Mouse (Mus musculus) MEL (cell line): Measurements from ENCODE around the gene Tmem231. TPM values are rescaled to one million over a fixed set of nuclear protein-coding genes. Genes with fewer than 3 reads are reported as not detected.
A peak's percentile ranks its signal among the peaks of the same experiment; 100 is the strongest.

ENCODE experiments used
- DNase-seq: peaks from one replicate; pipeline ENCODE4 v3.0.0; 2011; ENCODE audit warnings: low read depth, low spot score
- H3K27ac ChIP-seq: 2 replicates; pipeline ENCODE4 v1.5.1; 2012; ENCODE audit warnings: low read depth, mild to moderate bottlenecking, control low read depth, low read length, moderate library complexity; ENCODE audit not compliant: control insufficient read depth
- H3K27me3 ChIP-seq, 2 experiments: fragments of 150-350 bp in 1 of 2; sonication (generic) in 1 of 2; 2 replicates each; pipeline ENCODE4 v1.6.1; 2012; ENCODE audit warnings: low read length in 2 of 2, mild to moderate bottlenecking in 2 of 2, improper control_type of control experiment in 1 of 2, moderate library complexity in 1 of 2; ENCODE audit not compliant: insufficient read depth in 2 of 2, control insufficient read depth in 1 of 2
- H3K36me3 ChIP-seq, 2 experiments: 2 replicates each; pipeline ENCODE4 v1.6.1; 2012 to 2014; ENCODE audit warnings: low read length in 2 of 2, improper control_type of control experiment in 1 of 2, inconsistent platforms in 1 of 2, mild to moderate bottlenecking in 1 of 2; ENCODE audit not compliant: insufficient read depth in 2 of 2, control insufficient read depth in 1 of 2
- H3K4me1 ChIP-seq, 2 experiments: fragments of 150-350 bp in 1 of 2; sonication (generic) in 1 of 2; 2 replicates each; pipeline ENCODE4 v1.6.1; 2012; ENCODE audit warnings: low read length in 2 of 2, improper control_type of control experiment in 1 of 2, mild to moderate bottlenecking in 1 of 2; ENCODE audit not compliant: insufficient read depth in 2 of 2, control insufficient read depth in 1 of 2
- H3K4me3 ChIP-seq, 2 experiments: fragments of 150-350 bp in 1 of 2; sonication (generic) in 1 of 2; 2 replicates each; pipeline ENCODE4 v1.5.1; 2012; ENCODE audit warnings: low read depth in 2 of 2, low read length in 2 of 2, mild to moderate bottlenecking in 2 of 2, moderate library complexity in 2 of 2, control low read depth in 1 of 2, improper control_type of control experiment in 1 of 2; ENCODE audit not compliant: control insufficient read depth in 1 of 2, insufficient read depth in 1 of 2
- H3K79me2 ChIP-seq: 2 replicates; pipeline ENCODE4 v1.6.1; 2012; ENCODE audit warnings: mild to moderate bottlenecking, low read length, moderate library complexity; ENCODE audit not compliant: control insufficient read depth, poor library complexity, insufficient read depth
- H3K9ac ChIP-seq: 2 replicates; pipeline ENCODE4 v1.6.1; 2012; ENCODE audit warnings: low read depth, mild to moderate bottlenecking, control low read depth, low read length, moderate library complexity; ENCODE audit not compliant: control insufficient read depth, poor library complexity, severe bottlenecking
- H3K9me3 ChIP-seq: fragments of 150-350 bp; sonication (generic); replicated peaks from 2 replicates; pipeline ENCODE4 v1.6.1; 2012; ENCODE audit warnings: mild to moderate bottlenecking, low read length, improper control_type of control experiment, moderate library complexity; ENCODE audit not compliant: insufficient read depth
- BHLHE40 ChIP-seq: IDR thresholded peaks from 2 replicates; pipeline ENCODE4 v1.6.1; 2012; ENCODE audit warnings: low read depth, mild to moderate bottlenecking, inconsistent platforms, low read length, improper control_type of control experiment, borderline replicate concordance
- CHD1 ChIP-seq: IDR thresholded peaks from 2 replicates; pipeline ENCODE4 v1.6.1; 2012; ENCODE audit warnings: low read depth, mild to moderate bottlenecking, inconsistent platforms, low read length, improper control_type of control experiment
- CTCF ChIP-seq, 3 experiments: IDR thresholded peaks in 2 of 3; conservative IDR thresholded peaks in 1 of 3; 2 replicates each; pipeline ENCODE4 v1.5.1; 2011 to 2012; ENCODE audit warnings: low read length in 3 of 3, low read depth in 2 of 3, mild to moderate bottlenecking in 2 of 3, improper control_type of control experiment in 1 of 3, inconsistent platforms in 1 of 3, mixed read lengths in 1 of 3, moderate library complexity in 1 of 3; ENCODE audit not compliant: control insufficient read depth in 1 of 3, insufficient read depth in 1 of 3, poor library complexity in 1 of 3, severe bottlenecking in 1 of 3
- E2F4 ChIP-seq: IDR thresholded peaks from 2 replicates; pipeline ENCODE4 v1.6.1; 2011; ENCODE audit warnings: low read depth, low read length, improper control_type of control experiment, borderline replicate concordance
- EP300 ChIP-seq, 2 experiments: IDR thresholded peaks; 2 replicates each; pipeline ENCODE4 v1.6.1; 2011; ENCODE audit warnings: improper control_type of control experiment in 2 of 2, low read length in 2 of 2, low read depth in 1 of 2, mild to moderate bottlenecking in 1 of 2
- ETS1 ChIP-seq: IDR thresholded peaks from 2 replicates; pipeline ENCODE4 v1.6.1; 2012; ENCODE audit warnings: low read depth, mild to moderate bottlenecking, inconsistent platforms, low read length, improper control_type of control experiment, moderate library complexity
- GATA1 ChIP-seq: IDR thresholded peaks from 2 replicates; pipeline ENCODE4 v1.6.1; 2011; ENCODE audit warnings: low read depth, low read length, improper control_type of control experiment
- JUND ChIP-seq: IDR thresholded peaks from 2 replicates; pipeline ENCODE4 v1.6.1; 2011; ENCODE audit warnings: low read depth, mild to moderate bottlenecking, improper control_type of control experiment, low read length
- KAT2A ChIP-seq: conservative IDR thresholded peaks from 2 replicates; pipeline ENCODE4 v1.6.1; 2012; ENCODE audit warnings: low read depth, low read length, improper control_type of control experiment, inconsistent platforms
- MAFK ChIP-seq: IDR thresholded peaks from 2 replicates; pipeline ENCODE4 v1.6.1; 2011; ENCODE audit warnings: low read depth, mild to moderate bottlenecking, low read length, improper control_type of control experiment, borderline replicate concordance
- MAZ ChIP-seq: IDR thresholded peaks from 2 replicates; pipeline ENCODE4 v1.6.1; 2012; ENCODE audit warnings: low read depth, mild to moderate bottlenecking, inconsistent platforms, low read length, improper control_type of control experiment
- MEF2A ChIP-seq: IDR thresholded peaks from 2 replicates; pipeline ENCODE4 v1.6.1; 2014; ENCODE audit warnings: low read depth, mild to moderate bottlenecking, inconsistent platforms, low read length, improper control_type of control experiment; ENCODE audit not compliant: poor library complexity, insufficient replicate concordance, severe bottlenecking; ENCODE audit errors: extremely low read depth
- MXI1 ChIP-seq: IDR thresholded peaks from 2 replicates; pipeline ENCODE4 v1.6.1; 2011; ENCODE audit warnings: mild to moderate bottlenecking, low read depth, low read length, improper control_type of control experiment
- MYB ChIP-seq: IDR thresholded peaks from 2 replicates; pipeline ENCODE4 v1.6.1; 2011; ENCODE audit warnings: mild to moderate bottlenecking, low read depth, low read length, improper control_type of control experiment
- NELFE ChIP-seq: IDR thresholded peaks from 2 replicates; pipeline ENCODE4 v1.6.1; 2011; ENCODE audit warnings: low read depth, low read length, improper control_type of control experiment
- NRF1 ChIP-seq: IDR thresholded peaks from 2 replicates; pipeline ENCODE4 v1.6.1; 2014; ENCODE audit warnings: low read depth, mild to moderate bottlenecking, inconsistent platforms, low read length, improper control_type of control experiment, moderate library complexity; ENCODE audit not compliant: poor library complexity, insufficient read depth, severe bottlenecking
- POLR2A ChIP-seq, 2 experiments: IDR thresholded peaks; 2 replicates each; pipeline ENCODE4 v1.6.1; 2011 to 2012; ENCODE audit warnings: low read length in 2 of 2, mild to moderate bottlenecking in 2 of 2, control low read depth in 1 of 2, improper control_type of control experiment in 1 of 2, low read depth in 1 of 2, moderate library complexity in 1 of 2; ENCODE audit not compliant: control insufficient read depth in 1 of 2, insufficient read depth in 1 of 2, poor library complexity in 1 of 2
- POLR2AphosphoS2 ChIP-seq: IDR thresholded peaks from 2 replicates; pipeline ENCODE4 v1.6.1; 2011; ENCODE audit warnings: low read length, improper control_type of control experiment
- RAD21 ChIP-seq: IDR thresholded peaks from 2 replicates; pipeline ENCODE4 v1.6.1; 2011; ENCODE audit warnings: mild to moderate bottlenecking, low read depth, low read length, improper control_type of control experiment
- RCOR1 ChIP-seq: IDR thresholded peaks from 2 replicates; pipeline ENCODE4 v1.6.1; 2012; ENCODE audit warnings: low read depth, mild to moderate bottlenecking, inconsistent platforms, low read length, improper control_type of control experiment
- SIN3A ChIP-seq: IDR thresholded peaks from 2 replicates; pipeline ENCODE4 v1.6.1; 2012; ENCODE audit warnings: low read length, improper control_type of control experiment, inconsistent platforms
- SMC3 ChIP-seq: IDR thresholded peaks from 2 replicates; pipeline ENCODE4 v1.6.1; 2011; ENCODE audit warnings: low read depth, low read length, improper control_type of control experiment
- TAL1 ChIP-seq: IDR thresholded peaks from 2 replicates; pipeline ENCODE4 v1.6.1; 2012; ENCODE audit warnings: mild to moderate bottlenecking, inconsistent platforms, low read length, moderate library complexity, mixed read lengths
- TCF12 ChIP-seq: IDR thresholded peaks from 2 replicates; pipeline ENCODE4 v1.6.1; 2014; ENCODE audit warnings: low read depth, mild to moderate bottlenecking, inconsistent platforms, low read length, improper control_type of control experiment, moderate library complexity
- UBTF ChIP-seq: IDR thresholded peaks from 2 replicates; pipeline ENCODE4 v1.6.1; 2012; ENCODE audit warnings: low read depth, mild to moderate bottlenecking, inconsistent platforms, low read length, improper control_type of control experiment, moderate library complexity, borderline replicate concordance; ENCODE audit not compliant: insufficient read depth
- USF1 ChIP-seq: IDR thresholded peaks from 2 replicates; pipeline ENCODE4 v1.6.1; 2014; ENCODE audit warnings: low read depth, mild to moderate bottlenecking, inconsistent platforms, low read length, improper control_type of control experiment, moderate library complexity
- ZKSCAN1 ChIP-seq: IDR thresholded peaks from 2 replicates; pipeline ENCODE4 v1.6.1; 2012; ENCODE audit warnings: low read depth, mild to moderate bottlenecking, inconsistent platforms, low read length, improper control_type of control experiment, moderate library complexity
- ZMIZ1 ChIP-seq: IDR thresholded peaks from 2 replicates; pipeline ENCODE4 v1.6.1; 2012; ENCODE audit warnings: low read depth, mild to moderate bottlenecking, inconsistent platforms, low read length, improper control_type of control experiment, moderate library complexity
- ZNF384 ChIP-seq: IDR thresholded peaks from 2 replicates; pipeline ENCODE4 v1.6.1; 2012; ENCODE audit warnings: low read depth, mild to moderate bottlenecking, inconsistent platforms, low read length, improper control_type of control experiment
- polyA plus RNA-seq, 2 experiments: library from polyadenylated mRNA; stranded (reverse) in 1 of 2; unstranded in 1 of 2; fragments of >175 nt in 1 of 2; fragments of >200 nt in 1 of 2; gene quantifications; 2 replicates each; pipeline versions ENCODE4 v1.2.1 to v1.2.4; 2012; ENCODE audit warnings: low replicate concordance in 2 of 2, low read depth in 1 of 2; ENCODE audit not compliant: insufficient read length in 2 of 2, insufficient read depth in 1 of 2, missing spikeins in 1 of 2
- total RNA-seq: library from RNA; depleted of rRNA; stranded (reverse); fragments of 300-350 nt; gene quantifications from 2 replicates; pipeline ENCODE4 v1.2.3, GENCODE M21; 2012

The Tmem231 gene
- total and polyA plus RNA-seq, 3 experiments = 0.85 to 2.5 TPM; not detected in 1

DNA sequence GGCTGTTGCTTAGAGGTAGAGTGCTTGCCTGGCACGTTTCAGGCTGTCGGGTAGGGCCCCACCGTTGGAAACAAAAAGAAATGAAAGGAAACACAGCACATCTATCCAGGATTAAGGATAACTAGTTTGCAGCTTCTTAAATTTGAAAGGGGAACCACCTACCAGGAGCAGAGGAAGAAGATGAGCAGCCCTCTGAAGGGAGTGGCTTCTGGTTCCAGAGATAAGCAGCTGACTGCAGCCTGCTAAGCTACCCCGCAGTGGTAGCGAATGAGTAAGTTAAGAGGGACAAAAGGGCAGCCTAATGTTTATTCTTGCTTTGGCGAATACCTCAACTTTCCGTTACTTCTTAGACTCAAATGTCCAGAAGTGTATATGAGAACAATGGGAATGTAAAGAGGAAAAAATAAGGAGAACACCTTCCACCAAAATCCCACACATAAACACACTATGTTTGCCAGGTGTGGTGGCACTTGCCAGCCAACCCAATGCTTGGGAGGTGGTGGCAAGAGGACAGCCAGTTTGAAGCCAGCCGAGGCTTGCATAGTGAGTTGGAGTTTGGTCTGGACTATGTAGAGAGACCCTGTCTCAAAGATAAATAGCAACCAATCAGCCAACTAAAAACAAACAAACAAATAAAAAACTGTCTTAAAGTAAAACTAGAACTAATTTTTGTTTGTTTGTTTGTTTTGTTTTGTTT, 3.9 kb downstream of the Tmem231 start (continued):
- TF ChIP-seq MXI1 (peak; percentile 49; the same call in 1 of the 2 replicates), BHLHE40 (no peak), UBTF (no peak), MAZ (no peak), SMC3 (no peak), ETS1 (peak; percentile 89), MYB (no peak), MAFK (no peak), ZMIZ1 (0 out of 2 replicates have a peak, but pooled peaks have one; percentile 35), JUND (no peak), RCOR1 (peak; percentile 66; the same call in 1 of the 2 replicates), RAD21 (no peak), POLR2A (IDR thresholded peaks at IDR 0.05; ENCODE audit: control insufficient read depth in 1 of 2, insufficient read depth in 1 of 2, low read depth in 1 of 2, low read length in 2 of 2, poor library complexity in 1 of 2) (no peak), CHD1 (no peak), ZKSCAN1 (no peak), TCF12 (peak; percentile 79), NRF1 (no peak)

DNA sequence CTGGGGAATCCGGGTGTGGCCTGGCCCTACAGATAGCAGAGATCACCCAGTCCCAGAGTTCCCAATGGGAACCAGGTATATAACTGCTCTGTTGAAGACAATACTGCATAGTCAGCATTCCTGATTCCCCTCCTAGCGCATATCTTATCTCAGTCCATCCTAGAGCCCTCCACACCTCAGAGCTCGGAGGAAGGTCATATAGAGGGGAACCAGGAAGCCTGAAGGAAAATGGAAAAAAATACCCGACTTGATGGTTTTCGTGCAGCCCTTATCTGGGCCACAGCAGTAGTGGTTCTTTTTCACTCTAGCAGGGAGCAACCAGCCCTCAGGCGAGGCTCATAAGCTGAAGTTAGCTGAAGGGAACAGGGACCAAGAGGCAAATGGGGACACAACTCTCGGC, 8.7 kb downstream of the Tmem231 start:
- H3K4me3 ChIP-seq = peak overlapping the region in 1 of 2 experiments; percentile 9; a peak in 1 of 4 replicates
- no peaks in the 10 kb centered on the region for H3K9me3 ChIP-seq
- H3K27me3 ChIP-seq = no peaks in the 10 kb centered on the region
- peaks cover 5 to 30% of the 10 kb centered on the region in 2 experiments; a peak in 3 of 4 replicates for H3K4me1 ChIP-seq
- TF ChIP-seq MEF2A (no peak), USF1 (no peak), JUND (no peak), KAT2A (no peak), SMC3 (no peak), E2F4 (no peak), RCOR1 (peak; percentile 46; the same call in 1 of the 2 replicates), EP300 (IDR thresholded peaks at IDR 0.05; ENCODE audit: low read depth in 1 of 2, low read length in 2 of 2) (peak in 1 of 2 experiments; percentile 65; a peak in 1 of 4 replicates), TAL1 (peak; percentile 33; the same call in 1 of the 2 replicates), BHLHE40 (no peak), ETS1 (peak; percentile 51), SIN3A (no peak; the same call in 1 of the 2 replicates), ZMIZ1 (no peak), MAFK (peak; percentile 95), GATA1 (peak; percentile 57), ZNF384 (peak; percentile 52), CTCF (IDR thresholded peaks at IDR 0.05 in 2 of 3, conservative IDR thresholded peaks at IDR 0.05 in 1 of 3; ENCODE audit: control insufficient read depth in 1 of 3, insufficient read depth in 1 of 3, low read depth in 2 of 3, low read length in 3 of 3, poor library complexity in 1 of 3, severe bottlenecking in 1 of 3) (no peak), CHD1 (no peak), NELFE (no peak), MYB (no peak), POLR2AphosphoS2 (no peak)
- TF ChIP-seq, all 39 proteins: peak for 7
- DNase-seq = peak; percentile 65
- Histone ChIP-seq H3K27ac (no peak overlapping the region), H3K79me2 (no peaks in the 10 kb centered on the region), H3K9ac (no peak overlapping the region), H3K36me3 (peaks cover 0 to 21% of the 10 kb centered on the region in 2 experiments; a peak in 2 of 4 replicates)
